Mouse (Mus musculus): ENCODE measurements around the gene Sectm1a.
"Not testable (repeated sequence)": the region's sequence is repeated elsewhere in the genome, so short reads cannot be mapped to it uniquely, and the experiment has no call there.

Sectm1a gene

GRCm38 (mm10) chr11:121047826-121048399, 33.1 kb downstream of the Sectm1a start:
- DNase-seq (ENCODE audit: low read depth, low spot score): no peak

- no peak for DNase-seq (ENCODE audit: low read depth, low spot score)
These were observed 35.7 kb downstream of the Sectm1a start for GRCm38 (mm10) chr11:121045286-121045685.

GRCm38 (mm10) chr11:121043025-121043424, 38.0 kb downstream of the Sectm1a start:
- DNase-seq (ENCODE audit: low read depth, low spot score): not testable (repeated sequence)

- no peak for DNase-seq (ENCODE audit: low read depth, low spot score)
These were observed 38.5 kb downstream of the Sectm1a start for GRCm38 (mm10) chr11:121042480-121042879.

- no peak for DNase-seq (ENCODE audit: low read depth, low spot score)
These were observed 39.4 kb downstream of the Sectm1a start for GRCm38 (mm10) chr11:121041636-121042035.

- peak; percentile 74 for DNase-seq (ENCODE audit: low read depth, low spot score)
These were observed 39.8 kb downstream of the Sectm1a start for GRCm38 (mm10) chr11:121041212-121041611.

GRCm38 (mm10) chr11:121039302-121039701, 41.7 kb downstream of the Sectm1a start, which contains the start of gene Cd7:
Gene Cd7 (minus strand): TSS chr11:121039418.
- DNase-seq (ENCODE audit: low read depth, low spot score): no peak

- no peak for DNase-seq (ENCODE audit: low read depth, low spot score)
These were observed 42.4 kb downstream of the Sectm1a start for GRCm38 (mm10) chr11:121038366-121039240.

- DNase-seq (ENCODE audit: low read depth, low spot score): no peak
These were observed 47.9 kb downstream of the Sectm1a start for GRCm38 (mm10) chr11:121033118-121033517.

- DNase-seq (ENCODE audit: low read depth, low spot score): no peak
These were observed 53.8 kb downstream of the Sectm1a start for GRCm38 (mm10) chr11:121027259-121027658.

GRCm38 (mm10) chr11:121024163-121024562, 56.9 kb downstream of the Sectm1a start:
- DNase-seq (ENCODE audit: low read depth, low spot score): no peak

- DNase-seq (ENCODE audit: low read depth, low spot score): no peak
These were observed 61.5 kb downstream of the Sectm1a start for GRCm38 (mm10) chr11:121019501-121019900.

- peak; percentile 33 for DNase-seq (ENCODE audit: low read depth, low spot score)
These were observed 63.3 kb downstream of the Sectm1a start for GRCm38 (mm10) chr11:121017703-121018102.

All from WW6 (cell line).